Mouse (Mus musculus) limb, embryonic 12.5 days (tissue): ENCODE data around the gene Olfr837. TPM values are rescaled to one million over a fixed set of nuclear protein-coding genes. Genes with fewer than 3 reads are reported as not detected.
"Not testable (repeated sequence)": the region's sequence is repeated elsewhere in the genome, so short reads cannot be mapped to it uniquely, and the experiment has no call there.

Source experiments
- ATAC-seq: fragments of 200-750 bp; cut with Nextera tagmentation; 2 replicates; pipeline ENCODE4 v1.8.0; 2017; ENCODE audit warnings: low read depth, moderate TSS enrichment; ENCODE audit not compliant: insufficient number of reproducible peaks, insufficient read depth, low FRiP score, low TSS enrichment
- H3K27ac ChIP-seq: fragments of 300-500 bp; sonication (generic); 2 replicates; pipeline ENCODE4 v1.5.1; 2016; ENCODE audit warnings: mild to moderate bottlenecking, moderate library complexity
- H3K27me3 ChIP-seq: fragments of 300-500 bp; sonication (generic); 2 replicates; pipeline ENCODE4 v1.6.1; 2016; ENCODE audit warnings: mild to moderate bottlenecking, moderate library complexity
- H3K36me3 ChIP-seq: fragments of 300-500 bp; sonication (generic); 2 replicates; pipeline ENCODE4 v1.6.1; 2016; ENCODE audit warnings: mild to moderate bottlenecking, moderate library complexity
- H3K4me1 ChIP-seq: fragments of 300-500 bp; sonication (generic); replicated peaks from 2 replicates; pipeline ENCODE4 v1.6.1; 2016
- H3K4me2 ChIP-seq: fragments of 300-500 bp; sonication (generic); 2 replicates; pipeline ENCODE4 v1.6.1; 2016; ENCODE audit warnings: mild to moderate bottlenecking, moderate library complexity
- H3K4me3 ChIP-seq: fragments of 300-500 bp; sonication (generic); replicated peaks from 2 replicates; pipeline ENCODE4 v1.5.1; 2016; ENCODE audit warnings: mild to moderate bottlenecking
- H3K9ac ChIP-seq: fragments of 300-500 bp; sonication (generic); replicated peaks from 2 replicates; pipeline ENCODE4 v1.6.1; 2016; ENCODE audit warnings: mild to moderate bottlenecking, moderate library complexity
- H3K9me3 ChIP-seq: fragments of 300-500 bp; sonication (generic); 2 replicates; pipeline ENCODE4 v1.6.1; 2016; ENCODE audit warnings: mild to moderate bottlenecking, moderate library complexity
- WGBS: fragments of 180-500 bp; shearing (Covaris S2); methylation state at CpG from one replicate; pipeline ENCODE4 v1.1.7; 2016; 5-methylcytosine and 5-hydroxymethylcytosine counted together
- polyA plus RNA-seq: library from polyadenylated mRNA; unstranded; fragments of >200 nt; fragmentation: Nextera tagmentation; extraction: Ambion mirVana; gene quantifications from 2 replicates; pipeline ENCODE4 v1.2.1, GENCODE M21; 2016

Olfr837 gene
- not detected in 2 replicates for polyA plus RNA-seq

GRCm38 (mm10) chr9:19136017-19136416 is at the start of gene Olfr837:
TSS of gene Olfr837 (plus strand) at chr9:19136317.
- no peak for ATAC-seq
- 81% methylated on average over 1 of the region's 1 CpGs for WGBS

GRCm38 (mm10) chr9:19092889-19093753 is 43.0 kb upstream of the Olfr837 start:
- 51% methylated on average over 6 of the region's 6 CpGs for WGBS
- H3K27ac ChIP-seq, H3K27me3 ChIP-seq, ATAC-seq, H3K9ac ChIP-seq, H3K4me3 ChIP-seq, H3K4me2 ChIP-seq, H3K4me1 ChIP-seq, H3K36me3 ChIP-seq: not testable (repeated sequence)
- H3K9me3 ChIP-seq: peaks cover 21% of the 10 kb centered on the region

More at GRCm38 (mm10) chr9:19136017-19136416, at the start of gene Olfr837:
- Histone ChIP-seq H3K4me3 (no peak within 1 kb of the TSS), H3K9ac (no peak within 1 kb of the TSS), H3K4me1 (no peaks in the 10 kb centered on the region), H3K36me3 (no peaks in the 10 kb centered on the region), H3K27ac (no peak within 1 kb of the TSS), H3K4me2 (no peak within 1 kb of the TSS), H3K9me3 (peaks cover 11% of the 10 kb centered on the region; the same call in 1 of the 2 replicates), H3K27me3 (no peaks in the 10 kb centered on the region)

- WGBS: 90% methylated on average over 4 of the region's 4 CpGs
Observed at GRCm38 (mm10) chr9:19097286-19097685, 38.8 kb upstream of the Olfr837 start.

GRCm38 (mm10) chr9:19120082-19120481 is 16.0 kb upstream of the Olfr837 start, which contains the start of gene Olfr836:
TSS of gene Olfr836 (plus strand) at chr9:19120382.
- H3K4me1 ChIP-seq: no peaks in the 10 kb centered on the region
- no peak within 1 kb of the TSS for H3K4me2 ChIP-seq
- H3K9ac ChIP-seq: no peak within 1 kb of the TSS
- no peaks in the 10 kb centered on the region for H3K36me3 ChIP-seq
- no peak for ATAC-seq
- H3K27ac ChIP-seq: no peak within 1 kb of the TSS
- H3K27me3 ChIP-seq: no peaks in the 10 kb centered on the region
- H3K4me3 ChIP-seq: no peak within 1 kb of the TSS
- H3K9me3 ChIP-seq: 0 out of 2 replicates have a peak, but pooled peaks cover 2% of the 10 kb centered on the region

More at GRCm38 (mm10) chr9:19097286-19097685, 38.8 kb upstream of the Olfr837 start:
- Histone ChIP-seq H3K36me3 (no peaks in the 10 kb centered on the region), H3K9me3 (peaks cover 29% of the 10 kb centered on the region), H3K4me2 (no peak overlapping the region), H3K4me3 (no peak overlapping the region), H3K9ac (no peak overlapping the region), H3K27me3 (no peaks in the 10 kb centered on the region), H3K4me1 (no peaks in the 10 kb centered on the region), H3K27ac (no peak overlapping the region)
- ATAC-seq: no peak

- Histone ChIP-seq H3K4me3 (no peak within 1 kb of the TSS), H3K27ac (no peak within 1 kb of the TSS), H3K4me1 (no peaks in the 10 kb centered on the region), H3K4me2 (no peak within 1 kb of the TSS), H3K36me3 (no peaks in the 10 kb centered on the region), H3K9ac (no peak within 1 kb of the TSS), H3K27me3 (no peaks in the 10 kb centered on the region), H3K9me3 (peaks cover 13% of the 10 kb centered on the region)
- WGBS: 76% methylated on average over 1 of the region's 1 CpGs
- no peak for ATAC-seq
Observed at GRCm38 (mm10) chr9:19177212-19177611, 41.1 kb downstream of the Olfr837 start, which contains the start of gene Olfr839-ps1. TSS of gene Olfr839-ps1 (minus strand) at chr9:19177312.

Other genes with a start within 250 kb of the Olfr837 start
- not detected in 2 replicates for gene Olfr832, start 199.2 kb upstream of the Olfr837 start, polyA plus RNA-seq
- gene Olfr834, start 148.3 kb upstream of the Olfr837 start, polyA plus RNA-seq: not detected in 2 replicates
- not detected in 2 replicates for gene Olfr835, start 103.6 kb upstream of the Olfr837 start, polyA plus RNA-seq
- not detected in 2 replicates for gene Olfr836, start 15.9 kb upstream of the Olfr837 start, polyA plus RNA-seq
- gene Olfr839-ps1, start 41.0 kb downstream of the Olfr837 start, polyA plus RNA-seq: not detected in 2 replicates
- gene Olfr843, start 115.7 kb downstream of the Olfr837 start, polyA plus RNA-seq: not detected in 2 replicates
- not detected in 2 replicates for gene Olfr844, start 180.0 kb downstream of the Olfr837 start, polyA plus RNA-seq
- not detected in 2 replicates for gene Olfr845, start 200.1 kb downstream of the Olfr837 start, polyA plus RNA-seq
- gene Olfr846, start 227.7 kb downstream of the Olfr837 start, polyA plus RNA-seq: not detected in 2 replicates
- not detected in 2 replicates for gene Olfr847, start 242.4 kb downstream of the Olfr837 start, polyA plus RNA-seq